Mouse (Mus musculus): ENCODE results near the gene Mvb12b. TPM values are rescaled to one million over a fixed set of nuclear protein-coding genes. Genes with fewer than 3 reads are reported as not detected.

The Mvb12b gene
- total RNA-seq (2012; rRNA removed) (19.6 and 22.8 TPM in 2 replicates), polyA plus RNA-seq (2012; ENCODE audit: insufficient read depth in 1 of 2, insufficient read length in 2 of 2, low read depth in 1 of 2, low replicate concordance in 2 of 2, missing spikeins in 1 of 2) (10 to 100 TPM in 1 of 2 experiments, not detected in 1; 23.3 TPM)

DNA sequence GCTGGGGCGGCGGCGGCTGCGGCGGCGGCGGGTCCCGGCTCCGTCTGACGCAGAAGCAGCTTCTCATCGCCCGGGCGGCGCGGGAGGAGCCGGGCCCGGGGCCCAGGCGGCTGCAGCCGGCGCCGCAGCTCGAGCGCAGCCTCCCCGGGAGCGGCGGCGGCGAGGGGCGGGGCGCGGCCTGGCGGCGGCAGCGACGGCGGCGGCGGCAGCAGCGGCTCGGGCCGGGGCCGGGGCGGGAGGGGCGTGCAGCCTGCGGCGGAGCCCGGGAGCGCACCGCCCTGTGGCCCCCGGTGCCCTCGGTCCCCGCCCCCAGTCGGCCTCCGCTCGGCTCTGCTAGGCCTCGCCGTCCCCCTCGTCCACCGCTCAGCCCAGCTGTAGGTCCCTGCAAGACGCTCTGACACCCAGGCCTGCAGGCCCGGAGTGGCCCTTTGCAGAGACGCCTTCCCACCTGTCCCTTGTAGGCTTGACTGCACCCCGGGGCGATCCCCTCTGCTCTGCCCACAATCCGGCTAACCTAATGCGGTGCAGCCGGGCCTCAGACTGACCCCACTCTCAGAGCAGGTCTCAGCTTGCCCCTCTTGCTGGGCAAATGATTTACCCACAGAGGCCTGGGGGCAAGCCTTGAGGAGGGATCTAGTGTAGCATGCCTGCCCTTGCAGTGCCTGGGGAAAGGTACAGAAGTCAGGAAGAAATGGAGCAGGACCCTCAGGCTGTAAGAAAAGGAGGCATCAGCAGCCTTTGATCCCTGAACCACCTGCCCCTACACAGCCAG lies at the start of gene Mvb12b:
Gene Mvb12b, minus strand, starts transcription at position 619 of the 772 bp plus-strand sequence.
- Histone ChIP-seq H3K9me3 (replicated peaks; ENCODE audit: insufficient read depth, low read length) (no peaks in the 10 kb centered on the region), H3K4me1 (ENCODE audit: control insufficient read depth in 1 of 2, insufficient read depth in 2 of 2, low read length in 2 of 2) (peaks cover 2 to 15% of the 10 kb centered on the region in 2 experiments; a peak in 3 of 4 replicates), H3K27ac (ENCODE audit: control insufficient read depth, low read depth, low read length) (peak within 1 kb of the TSS; percentile 52), H3K27me3 (ENCODE audit: control insufficient read depth in 1 of 2, insufficient read depth in 2 of 2, low read length in 2 of 2) (no peaks in the 10 kb centered on the region), H3K79me2 (ENCODE audit: control insufficient read depth, insufficient read depth, low read length, poor library complexity) (peaks cover 11% of the 10 kb centered on the region), H3K9ac (ENCODE audit: control insufficient read depth, low read depth, low read length, poor library complexity, severe bottlenecking) (peak within 1 kb of the TSS; percentile 92), H3K36me3 (ENCODE audit: control insufficient read depth in 1 of 2, insufficient read depth in 2 of 2, low read length in 2 of 2) (peaks cover 0 to 10% of the 10 kb centered on the region in 2 experiments; a peak in 2 of 4 replicates), H3K4me3 (ENCODE audit: control insufficient read depth in 1 of 2, insufficient read depth in 1 of 2, low read depth in 2 of 2, low read length in 2 of 2) (peak within 1 kb of the TSS; percentile 77 to 99)
- no peak for TF ChIP-seq ZNF384 (IDR thresholded peaks at IDR 0.05; ENCODE audit: low read depth, low read length)
- TF ChIP-seq MYB (IDR thresholded peaks at IDR 0.05; ENCODE audit: low read depth, low read length) = no peak
- TF ChIP-seq SIN3A (IDR thresholded peaks at IDR 0.05; ENCODE audit: low read length) = 0 out of 2 replicates have a peak, but pooled peaks have one; percentile 36
- no peak for TF ChIP-seq MYC (IDR thresholded peaks at IDR 0.05; ENCODE audit: low read depth, low read length)
- TF ChIP-seq POLR2AphosphoS5 (IDR thresholded peaks at IDR 0.05; ENCODE audit: borderline replicate concordance, low read depth, low read length) = no peak
- TF ChIP-seq EP300 (IDR thresholded peaks at IDR 0.05; ENCODE audit: low read depth in 1 of 2, low read length in 2 of 2) = no peak
- peak; percentile 19; the same call in 1 of the 2 replicates for TF ChIP-seq UBTF (IDR thresholded peaks at IDR 0.05; ENCODE audit: borderline replicate concordance, insufficient read depth, low read depth, low read length)
- TF ChIP-seq CTCF (IDR thresholded peaks at IDR 0.05 in 2 of 3, conservative IDR thresholded peaks at IDR 0.05 in 1 of 3; ENCODE audit: control insufficient read depth in 1 of 3, insufficient read depth in 1 of 3, low read depth in 2 of 3, low read length in 3 of 3, poor library complexity in 1 of 3, severe bottlenecking in 1 of 3) = no peak
- no peak for TF ChIP-seq USF2 (IDR thresholded peaks at IDR 0.05; ENCODE audit: borderline replicate concordance in 1 of 2, insufficient read depth in 1 of 2, low read depth in 1 of 2, low read length in 2 of 2)
- TF ChIP-seq RCOR1 (IDR thresholded peaks at IDR 0.05; ENCODE audit: low read depth, low read length) = no peak
- TF ChIP-seq E2F4 (IDR thresholded peaks at IDR 0.05; ENCODE audit: borderline replicate concordance, low read depth, low read length) = no peak
- no peak for TF ChIP-seq BHLHE40 (IDR thresholded peaks at IDR 0.05; ENCODE audit: borderline replicate concordance, low read depth, low read length)
- peak; percentile 50 for TF ChIP-seq MXI1 (IDR thresholded peaks at IDR 0.05; ENCODE audit: low read depth, low read length)
- DNase-seq (ENCODE audit: low read depth, low spot score) = peak; percentile 62

GRCm38 (mm10) chr2:33935756-33936155 lies 48.0 kb upstream of the Mvb12b start:
- Histone ChIP-seq H3K36me3 (ENCODE audit: control insufficient read depth in 1 of 2, insufficient read depth in 2 of 2, low read length in 2 of 2) (no peaks in the 10 kb centered on the region), H3K27me3 (ENCODE audit: control insufficient read depth in 1 of 2, insufficient read depth in 2 of 2, low read length in 2 of 2) (no peaks in the 10 kb centered on the region; a peak in 1 of 4 replicates), H3K4me3 (ENCODE audit: control insufficient read depth in 1 of 2, insufficient read depth in 1 of 2, low read depth in 2 of 2, low read length in 2 of 2) (no peak overlapping the region), H3K9ac (ENCODE audit: control insufficient read depth, low read depth, low read length, poor library complexity, severe bottlenecking) (no peak overlapping the region), H3K79me2 (ENCODE audit: control insufficient read depth, insufficient read depth, low read length, poor library complexity) (no peaks in the 10 kb centered on the region), H3K4me1 (ENCODE audit: control insufficient read depth in 1 of 2, insufficient read depth in 2 of 2, low read length in 2 of 2) (no peaks in the 10 kb centered on the region), H3K27ac (ENCODE audit: control insufficient read depth, low read depth, low read length) (no peak overlapping the region), H3K9me3 (replicated peaks; ENCODE audit: insufficient read depth, low read length) (no peaks in the 10 kb centered on the region)
- TF ChIP-seq ZKSCAN1 (IDR thresholded peaks at IDR 0.05; ENCODE audit: low read depth, low read length) (no peak), TAL1 (IDR thresholded peaks at IDR 0.05; ENCODE audit: low read length) (no peak), UBTF (IDR thresholded peaks at IDR 0.05; ENCODE audit: borderline replicate concordance, insufficient read depth, low read depth, low read length) (no peak), ETS1 (IDR thresholded peaks at IDR 0.05; ENCODE audit: low read depth, low read length) (no peak), TBP (IDR thresholded peaks at IDR 0.05; ENCODE audit: low read depth, low read length) (no peak), KAT2A (conservative IDR thresholded peaks at IDR 0.05; ENCODE audit: low read depth, low read length) (no peak), POLR2A (IDR thresholded peaks at IDR 0.05; ENCODE audit: control insufficient read depth in 1 of 2, insufficient read depth in 1 of 2, low read depth in 1 of 2, low read length in 2 of 2, poor library complexity in 1 of 2) (no peak), BHLHE40 (IDR thresholded peaks at IDR 0.05; ENCODE audit: borderline replicate concordance, low read depth, low read length) (no peak), NELFE (IDR thresholded peaks at IDR 0.05; ENCODE audit: low read depth, low read length) (no peak), POLR2AphosphoS5 (IDR thresholded peaks at IDR 0.05; ENCODE audit: borderline replicate concordance, low read depth, low read length) (no peak), NRF1 (IDR thresholded peaks at IDR 0.05; ENCODE audit: insufficient read depth, low read depth, low read length, poor library complexity, severe bottlenecking) (no peak), GATA1 (IDR thresholded peaks at IDR 0.05; ENCODE audit: low read depth, low read length) (no peak)
- DNase-seq (ENCODE audit: low read depth, low spot score) = no peak

Data from MEL (cell line).